Mouse (Mus musculus) liver, adult 2 months (tissue): Measurements from ENCODE around the gene Drp2.

ENCODE experiments used
- CTCF ChIP-seq: fragments of 200-500 bp; IDR thresholded peaks from 2 replicates; pipeline ENCODE4 v1.5.1; 2011; ENCODE audit warnings: low read depth, low read length, control low read depth
- POLR2A ChIP-seq: fragments of 200-500 bp; IDR thresholded peaks from 2 replicates; pipeline ENCODE4 v1.6.1; 2011; ENCODE audit warnings: low read length, control low read depth; ENCODE audit not compliant: insufficient read depth; ENCODE audit errors: extremely low read depth

GRCm38 (mm10) chrX:134398972-134399371, 5.4 kb upstream of the Drp2 start:
- TF ChIP-seq POLR2A (no peak), CTCF (no peak)
